Mouse (Mus musculus) forebrain, embryonic 16.5 days (tissue): ENCODE results near the gene Pik3c2g. TPM values are rescaled to one million over a fixed set of nuclear protein-coding genes. Genes with fewer than 3 reads are reported as not detected.

ENCODE experiments used
- polyA plus RNA-seq: library from polyadenylated mRNA; unstranded; fragments of >200 nt; fragmentation: Nextera tagmentation; extraction: Ambion mirVana; gene quantifications from 2 replicates; pipeline ENCODE4 v1.2.1, GENCODE M21; 2015

Pik3c2g gene
- polyA plus RNA-seq, 1 experiment from 2014 or later = 0.10 TPM

Other genes with a start within 250 kb of the Pik3c2g start
- not detected in 2 replicates for gene Rergl, start 85.2 kb upstream of the Pik3c2g start, polyA plus RNA-seq